Mouse (Mus musculus): ENCODE results near the gene Tap1.
"Not testable (repeated sequence)": the region's sequence is repeated elsewhere in the genome, so short reads cannot be mapped to it uniquely, and the experiment has no call there.

The Tap1 gene

DNA sequence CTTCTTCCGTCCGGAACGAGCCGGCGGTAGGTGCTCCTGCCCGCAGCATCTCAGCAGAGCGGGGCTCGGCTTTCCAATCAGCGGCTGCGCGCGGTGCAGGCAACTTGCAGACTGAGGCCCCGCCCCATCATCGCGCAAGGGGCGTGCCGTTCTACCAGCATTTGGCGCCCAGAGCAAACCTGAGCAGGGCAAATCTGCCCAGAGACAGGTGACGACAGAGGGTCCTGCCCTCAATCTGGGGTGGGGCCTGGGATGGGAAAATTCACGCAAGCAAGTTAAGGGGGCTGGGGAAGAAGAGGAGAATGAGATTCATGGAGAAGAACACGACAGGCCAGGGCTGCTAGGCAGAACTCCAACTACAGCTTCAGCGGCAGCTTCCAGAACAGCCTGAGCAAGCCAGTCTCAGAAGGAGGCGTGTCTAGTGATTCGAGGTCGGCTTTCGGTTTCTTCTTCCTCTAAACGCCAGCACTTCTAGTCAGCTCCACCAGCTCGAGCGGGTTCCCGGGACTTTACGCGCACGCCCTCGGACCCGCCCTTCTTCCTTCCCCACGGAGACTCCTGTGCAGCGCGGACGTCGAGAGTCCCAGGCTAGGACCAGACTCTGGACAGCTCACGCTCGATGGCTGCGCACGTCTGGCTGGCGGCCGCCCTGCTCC lies at the start of gene Tap1, which contains the start of gene Psmb9:
TSS of gene Tap1 (plus strand) at position 293 of the 656 bp plus-strand sequence.
TSS of gene Psmb9 (minus strand) at position 504 of the 656 bp plus-strand sequence.
- DNase-seq, result peak; percentile 100

DNA sequence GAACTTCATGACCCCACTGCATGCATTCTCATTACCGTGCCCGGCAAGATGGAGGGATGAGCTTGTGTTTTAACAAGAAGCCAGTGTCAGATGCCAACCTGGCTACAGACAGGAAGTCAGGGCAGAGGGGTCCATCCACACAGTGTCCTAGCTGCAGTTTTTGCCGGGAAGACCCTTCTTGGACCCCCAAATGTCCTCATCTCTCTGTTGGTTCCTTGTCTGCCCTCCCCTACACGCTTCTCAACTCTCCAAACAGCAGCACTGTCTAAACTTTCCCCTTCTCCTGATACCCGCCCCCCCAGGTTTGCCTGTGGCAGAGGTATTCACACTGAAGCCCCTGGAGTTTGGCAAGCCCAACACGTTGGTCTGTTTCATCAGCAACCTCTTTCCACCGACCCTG lies 49.8 kb upstream of the Tap1 start:
- peak; percentile 90 for DNase-seq

DNA sequence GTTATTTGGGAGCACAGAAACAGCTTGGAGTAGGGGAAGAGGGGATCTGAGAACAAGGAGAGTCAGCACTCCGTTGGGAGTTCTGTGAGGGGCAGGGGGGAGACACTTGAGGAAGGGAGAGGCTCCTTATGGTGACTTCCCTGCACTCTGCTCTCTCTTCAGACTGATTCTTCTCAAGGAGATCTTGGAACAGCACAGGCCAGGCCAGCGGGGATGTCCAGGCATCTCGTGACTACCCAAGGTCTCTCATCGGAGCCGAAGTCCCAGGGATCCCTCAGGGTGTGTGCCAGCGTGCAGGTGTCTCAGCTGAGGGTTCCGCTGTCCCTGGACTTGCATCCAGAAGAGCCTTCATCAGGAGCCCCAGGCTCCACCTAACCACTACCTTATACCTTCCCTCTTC lies 48.7 kb upstream of the Tap1 start:
- peak; percentile 91 for DNase-seq

DNA sequence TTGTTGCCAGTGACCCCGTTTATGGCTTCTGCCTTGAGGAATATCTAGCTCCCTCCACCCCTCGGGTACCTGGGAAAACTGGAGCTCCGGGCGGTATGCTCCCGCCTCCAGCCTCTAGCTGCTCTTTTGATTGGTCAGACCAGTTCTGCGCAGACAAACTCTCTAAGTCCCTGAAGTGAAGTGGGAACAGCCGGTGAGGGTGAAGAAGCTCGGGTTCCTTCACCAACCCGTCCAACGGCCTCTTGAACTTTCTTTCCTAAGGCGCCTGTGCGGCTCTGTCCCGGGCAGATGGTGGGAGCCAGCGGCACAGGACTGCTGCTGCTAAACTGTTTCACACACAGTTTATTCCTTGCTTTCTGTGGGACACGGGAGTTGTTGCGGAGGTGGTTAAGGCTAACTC lies 47.9 kb upstream of the Tap1 start:
- peak; percentile 96 for DNase-seq

DNA sequence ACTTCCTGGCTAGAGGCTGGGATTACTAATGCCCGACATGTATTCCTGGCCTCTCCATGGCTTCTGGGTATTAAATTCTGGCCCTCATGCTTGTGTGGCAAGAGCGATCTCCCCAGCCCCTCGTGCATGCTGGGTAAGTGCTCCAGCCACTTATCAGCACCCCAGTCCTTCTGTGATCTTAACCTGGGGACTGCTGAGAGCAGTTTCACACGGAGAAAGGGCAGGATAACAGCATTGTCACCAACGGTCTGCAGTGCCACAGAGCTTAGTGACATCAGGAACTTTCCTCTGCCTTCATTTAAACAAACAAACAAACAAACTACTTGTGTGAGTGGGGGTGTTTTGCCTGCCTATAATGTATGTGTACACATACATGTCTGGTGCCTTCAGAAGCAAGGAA lies 47.1 kb upstream of the Tap1 start:
- DNase-seq, result no peak

DNA sequence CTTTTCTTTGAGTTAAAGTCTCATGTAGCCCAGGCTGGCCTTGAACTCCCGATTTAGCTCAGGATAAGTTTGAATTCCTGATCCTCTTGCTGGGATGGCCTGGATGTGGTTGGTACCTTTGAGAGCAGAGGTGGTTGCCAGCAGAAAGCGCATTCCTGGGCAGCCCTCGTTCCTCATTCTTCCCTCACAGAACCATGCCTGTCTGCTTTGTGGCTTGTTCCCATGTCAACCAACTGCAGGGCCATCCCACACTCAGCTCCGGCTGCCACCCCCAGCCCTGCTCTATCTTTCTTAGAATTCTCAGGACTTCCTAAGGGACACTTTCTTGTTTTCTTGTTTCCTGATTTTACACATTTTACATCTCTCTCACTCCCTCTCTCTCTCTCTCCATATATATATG lies 45.9 kb upstream of the Tap1 start:
- DNase-seq, result peak; percentile 87

DNA sequence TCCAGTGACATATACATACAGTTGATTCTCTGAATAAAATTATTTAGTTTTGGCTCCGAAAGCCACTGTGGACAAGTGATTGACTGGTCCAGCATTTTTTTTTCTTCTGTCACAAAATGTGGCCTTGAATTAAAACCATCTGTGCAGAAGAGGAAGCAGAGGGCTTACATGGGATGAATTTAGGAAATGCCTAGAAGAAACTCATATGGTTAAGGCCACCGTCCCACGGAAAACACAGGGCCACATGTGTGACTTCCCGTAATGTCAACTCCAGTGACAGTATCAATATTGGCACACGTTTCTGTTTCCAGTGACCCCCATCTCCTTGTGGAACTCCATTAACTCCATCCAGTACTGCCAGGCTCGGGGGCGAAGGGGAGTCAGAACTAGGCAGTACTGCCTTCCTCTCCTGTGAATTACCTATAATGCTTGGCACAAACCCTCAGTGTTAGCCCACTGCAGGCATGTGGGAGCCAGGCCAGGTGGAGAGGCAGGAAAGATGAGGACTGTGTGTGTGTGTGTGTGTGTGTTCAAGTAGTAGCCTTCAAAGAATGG lies 44.8 kb upstream of the Tap1 start:
- DNase-seq, result peak; percentile 93

DNA sequence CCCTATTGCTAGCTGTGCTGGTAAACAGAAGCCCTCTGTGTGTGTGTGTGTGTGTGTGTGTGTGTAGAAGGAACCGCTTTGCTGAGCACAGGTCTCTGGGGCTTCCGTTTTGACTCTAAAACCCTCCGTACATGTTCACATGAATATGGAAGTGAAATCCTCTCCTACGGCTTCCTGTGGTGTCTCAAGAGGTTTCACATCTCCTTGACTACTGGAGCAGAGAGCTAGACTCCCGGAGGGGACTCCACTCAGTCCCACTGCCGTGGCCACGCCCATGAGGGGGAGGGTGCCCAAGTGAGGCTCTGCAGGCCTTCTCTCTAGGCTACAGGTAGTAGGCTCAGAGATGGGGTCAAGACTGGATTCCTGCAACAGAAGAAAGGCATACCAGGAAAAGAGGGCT lies 44.3 kb upstream of the Tap1 start, which contains the start of gene H2-DMb2:
TSS of gene H2-DMb2 (plus strand) at position 275 of the 400 bp plus-strand sequence.
- DNase-seq, result peak; percentile 99

DNA sequence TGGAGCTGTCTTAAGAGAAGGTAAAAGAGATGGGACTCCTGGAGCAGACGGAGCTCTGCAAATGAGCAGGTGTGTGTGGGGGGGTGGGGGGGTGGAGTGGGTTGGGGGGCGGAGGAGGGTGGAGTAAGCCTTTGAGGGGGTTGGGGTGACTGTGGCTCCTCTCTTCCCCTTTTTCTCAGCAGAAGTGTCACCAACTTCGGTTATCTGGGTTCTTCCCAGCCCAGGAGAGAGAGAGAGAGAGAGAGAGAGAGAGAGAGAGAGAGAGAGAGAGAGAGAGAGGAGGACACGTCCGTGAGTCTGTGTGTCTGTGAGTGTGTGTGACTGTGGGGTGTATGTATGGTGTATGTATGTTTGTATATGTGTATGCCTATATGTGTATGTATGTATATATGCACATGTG lies 43.9 kb upstream of the Tap1 start:
- DNase-seq, result no peak

DNA sequence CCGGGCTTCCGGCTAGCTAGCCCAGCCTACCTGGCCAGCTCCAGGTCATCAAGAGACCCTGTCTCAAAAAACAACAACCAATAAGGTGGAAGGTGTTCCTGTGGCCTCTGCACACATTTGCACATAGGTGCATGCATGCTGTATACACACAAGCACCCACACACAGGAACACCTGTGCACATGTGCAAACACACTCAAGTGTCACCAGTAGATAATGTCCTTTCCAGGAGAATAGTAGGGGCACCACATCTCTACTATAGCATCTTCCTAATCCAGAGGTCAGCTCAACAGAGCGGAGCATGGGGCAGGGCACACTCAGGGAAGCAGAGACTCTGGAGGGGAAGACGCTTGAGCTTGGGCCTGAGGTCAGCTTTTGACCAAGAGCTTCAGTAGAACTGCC lies 43.1 kb upstream of the Tap1 start:
- DNase-seq, result not testable (repeated sequence)

DNA sequence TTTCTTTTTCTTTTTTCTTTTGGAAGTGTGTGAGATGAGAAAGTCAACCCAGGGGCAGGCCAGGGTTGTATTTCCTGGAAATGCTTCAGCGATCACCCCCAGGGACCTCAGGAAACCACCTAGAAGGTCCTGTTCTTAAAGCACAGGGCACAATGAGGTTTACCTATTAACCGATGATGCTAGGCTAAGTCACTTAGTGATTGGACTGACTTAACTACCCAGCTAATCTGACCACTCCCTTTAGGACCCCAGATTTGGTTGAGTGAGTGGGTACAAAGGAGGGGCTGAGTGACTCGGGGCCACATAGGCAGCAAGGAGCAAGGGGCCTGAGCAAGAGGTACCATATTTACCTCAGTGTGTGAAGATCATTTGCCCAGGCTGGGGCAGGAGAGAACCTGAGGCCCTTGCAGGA lies 42.4 kb upstream of the Tap1 start:
- peak; percentile 91 for DNase-seq

DNA sequence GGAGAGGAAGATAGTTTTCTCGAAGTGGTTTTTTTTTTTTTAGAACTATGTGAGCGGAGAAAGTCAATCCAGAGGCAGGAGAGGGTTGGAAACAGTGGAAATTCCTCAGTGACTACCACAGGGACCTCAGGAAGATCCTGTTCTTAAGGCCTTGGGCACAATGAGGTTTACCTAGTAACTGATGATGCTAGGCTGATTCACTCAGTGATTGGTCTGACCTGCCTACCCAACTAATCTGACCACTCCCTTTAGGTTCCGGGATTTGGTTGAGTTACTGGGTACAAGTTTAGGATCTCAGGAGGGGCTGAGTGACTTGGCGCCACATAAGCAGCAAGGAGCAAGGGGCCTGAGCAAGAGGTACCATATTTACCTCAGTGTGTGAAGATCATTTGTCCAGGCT lies 34.4 kb upstream of the Tap1 start, which contains the start of gene H2-DMb1:
TSS of gene H2-DMb1 (plus strand) at position 150 of the 400 bp plus-strand sequence.
- peak; percentile 96 for DNase-seq

DNA sequence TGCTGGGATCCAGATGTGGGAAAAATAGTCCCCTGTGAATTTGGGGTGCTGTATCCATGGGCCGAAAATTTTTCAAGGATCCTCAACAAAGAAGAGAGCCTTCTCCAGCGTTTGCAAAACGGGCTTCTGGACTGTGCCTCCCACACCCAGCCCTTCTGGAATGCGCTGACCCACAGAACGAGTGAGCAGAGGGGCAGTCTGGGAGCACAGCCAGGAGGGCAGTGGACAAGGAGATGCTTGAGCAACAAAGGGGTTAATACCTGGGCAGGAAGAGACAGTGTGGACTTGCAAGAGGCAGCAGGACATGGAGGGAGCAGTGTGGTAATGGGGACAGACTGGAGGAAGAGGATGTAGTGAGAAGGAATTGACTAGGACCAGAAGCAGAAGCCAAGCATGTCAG lies 31.8 kb upstream of the Tap1 start:
- no peak for DNase-seq

DNA sequence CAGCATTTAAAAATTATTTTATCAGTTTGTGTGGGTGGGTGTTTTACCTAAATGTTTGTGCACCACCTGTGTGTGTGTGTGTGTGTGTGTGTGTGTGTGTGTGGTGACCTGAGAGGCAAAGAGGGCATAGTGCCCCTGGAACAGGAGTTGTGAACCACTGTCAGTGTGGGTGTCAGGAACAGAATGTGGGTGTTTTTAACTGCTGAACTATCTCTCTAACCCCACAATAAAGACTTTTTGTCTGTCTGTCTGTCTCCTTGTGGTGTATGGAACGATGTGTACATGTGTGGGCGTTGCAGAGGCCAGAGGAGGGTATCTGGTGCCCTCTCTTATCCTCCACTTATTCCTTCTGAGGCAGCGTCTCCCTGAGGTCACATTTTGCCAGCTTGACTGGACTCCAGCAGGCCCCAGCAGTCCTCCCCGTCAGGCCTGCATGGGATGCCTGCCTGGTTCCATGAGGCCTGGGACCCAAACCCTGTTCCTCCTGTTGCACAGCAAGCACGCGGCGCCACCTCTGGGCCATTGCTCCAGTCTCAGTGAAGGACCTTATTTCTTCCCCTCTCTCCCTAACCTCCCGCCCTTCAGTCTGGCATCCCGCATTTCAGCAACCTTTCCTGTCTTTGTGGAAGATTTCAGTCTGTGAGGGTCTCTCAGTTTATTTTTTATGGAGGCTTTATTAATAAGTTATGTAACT lies 23.0 kb upstream of the Tap1 start:
- DNase-seq, result no peak

DNA sequence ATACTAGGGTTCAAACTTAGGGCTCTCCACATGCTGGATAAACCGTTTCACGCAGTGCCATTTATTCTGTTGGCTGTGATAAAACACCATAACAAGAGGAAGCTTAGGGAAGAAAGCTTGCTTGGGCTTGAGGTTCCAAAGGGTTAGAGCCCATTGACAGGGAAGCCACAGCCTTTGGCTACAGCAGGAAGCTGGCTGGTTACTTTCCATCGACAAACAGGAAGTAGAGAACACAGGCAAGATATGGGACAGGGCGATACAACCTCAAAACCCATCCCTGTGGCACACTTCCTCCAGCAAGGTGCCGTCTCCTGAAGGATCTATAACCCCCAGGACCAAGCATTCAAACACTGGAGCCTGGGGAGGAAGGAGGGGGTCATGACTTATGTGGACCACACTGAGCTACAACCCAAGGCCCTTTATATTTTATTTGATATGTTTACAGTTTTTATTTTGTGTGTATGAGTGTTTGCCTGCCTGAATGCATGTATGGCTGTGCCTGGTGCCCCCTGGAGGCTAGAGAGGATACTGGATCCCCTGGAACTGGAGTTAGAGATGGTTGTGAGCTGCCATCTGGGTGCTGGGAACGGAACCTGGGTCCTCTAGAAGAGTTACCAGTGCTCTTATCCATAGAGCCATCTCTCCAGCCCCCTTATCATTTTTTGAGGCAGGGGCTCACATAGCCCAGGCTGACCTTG lies 22.2 kb upstream of the Tap1 start:
- no peak for DNase-seq

DNA sequence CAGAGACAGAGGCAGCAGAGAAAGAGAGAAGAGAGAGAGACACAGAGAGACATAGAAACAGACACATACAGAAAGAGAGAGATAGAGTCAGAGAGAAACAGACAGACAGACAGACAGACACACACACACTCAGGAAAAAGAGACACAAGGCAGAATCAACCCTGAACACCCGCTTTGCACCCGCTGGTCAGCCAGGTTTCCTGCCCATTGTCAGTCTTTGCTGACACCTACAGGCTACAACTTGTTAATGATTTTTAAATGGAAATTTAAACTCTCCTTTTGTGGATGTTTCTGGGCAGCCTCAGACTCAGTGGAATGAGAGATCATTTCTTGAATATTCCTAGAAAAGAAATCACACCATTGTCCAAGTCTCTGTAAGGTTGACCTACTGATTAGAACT lies 18.1 kb upstream of the Tap1 start:
- no peak for DNase-seq

DNA sequence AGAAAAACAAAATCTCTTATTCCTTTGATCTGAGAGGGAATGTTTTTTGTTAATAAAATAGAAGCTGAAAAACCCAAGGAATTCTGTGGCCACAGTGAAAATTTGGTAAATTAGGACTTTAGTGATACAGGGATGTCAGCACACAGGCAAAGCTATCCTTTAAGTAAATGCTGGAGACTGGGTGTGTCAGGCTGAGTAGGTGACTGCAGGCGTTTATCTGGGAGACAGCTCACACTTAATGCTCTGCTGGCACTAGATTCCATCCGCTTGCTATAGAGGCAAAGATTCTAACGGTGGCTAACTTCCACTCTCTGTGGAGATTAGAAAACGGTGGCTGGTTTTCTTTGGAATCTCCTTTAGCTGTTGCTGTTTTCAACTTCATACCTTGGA lies 16.9 kb upstream of the Tap1 start:
- no peak for DNase-seq

DNA sequence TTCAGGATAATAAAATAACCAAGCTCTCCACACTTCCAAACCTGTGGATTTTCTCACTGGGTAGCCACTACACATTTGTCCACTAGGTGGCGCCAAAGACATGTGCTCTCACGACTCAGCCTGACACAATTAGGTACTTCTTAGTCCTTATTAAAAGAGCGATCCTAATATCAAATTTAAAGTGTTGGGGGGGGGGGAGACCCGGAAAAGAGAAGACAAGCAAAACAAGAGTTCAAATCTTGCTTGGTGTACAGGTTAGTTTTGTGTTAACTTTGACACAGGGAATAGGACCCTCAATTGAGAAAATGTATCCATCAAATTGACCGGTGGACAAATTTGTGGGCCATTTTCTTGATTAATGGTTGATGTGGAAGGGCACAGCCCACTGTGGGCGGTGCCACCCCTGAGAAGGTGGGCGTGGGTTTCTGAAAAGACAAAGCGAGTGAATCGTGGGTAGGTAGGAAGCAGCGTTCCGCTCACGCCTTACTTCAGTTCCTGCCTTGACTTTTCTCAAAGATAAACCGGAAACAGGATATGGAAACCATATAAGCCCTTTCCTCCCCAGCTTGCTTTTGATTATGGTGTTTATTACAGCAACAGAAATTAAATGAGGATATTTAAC lies 16.4 kb upstream of the Tap1 start:
- peak; percentile 96 for DNase-seq

DNA sequence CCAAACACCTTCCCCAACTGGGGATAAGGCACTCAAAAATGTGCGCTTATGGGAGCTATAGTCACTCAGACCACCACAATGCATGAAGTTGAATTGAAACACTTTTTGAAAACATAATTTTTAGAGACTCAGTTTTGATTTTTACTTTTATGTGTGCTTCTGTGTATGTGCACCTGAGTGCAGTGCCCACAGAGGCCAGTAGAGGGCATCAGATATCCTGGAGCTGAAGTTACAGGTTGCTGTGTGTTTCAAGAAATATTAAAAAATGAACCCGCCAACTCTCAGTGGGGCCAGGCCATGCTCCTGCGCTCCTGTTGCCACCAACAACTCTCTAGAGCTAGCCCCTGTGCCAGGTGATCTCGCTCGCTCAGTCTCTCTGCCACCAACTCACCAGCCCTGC lies 14.8 kb upstream of the Tap1 start:
- DNase-seq, result no peak

DNA sequence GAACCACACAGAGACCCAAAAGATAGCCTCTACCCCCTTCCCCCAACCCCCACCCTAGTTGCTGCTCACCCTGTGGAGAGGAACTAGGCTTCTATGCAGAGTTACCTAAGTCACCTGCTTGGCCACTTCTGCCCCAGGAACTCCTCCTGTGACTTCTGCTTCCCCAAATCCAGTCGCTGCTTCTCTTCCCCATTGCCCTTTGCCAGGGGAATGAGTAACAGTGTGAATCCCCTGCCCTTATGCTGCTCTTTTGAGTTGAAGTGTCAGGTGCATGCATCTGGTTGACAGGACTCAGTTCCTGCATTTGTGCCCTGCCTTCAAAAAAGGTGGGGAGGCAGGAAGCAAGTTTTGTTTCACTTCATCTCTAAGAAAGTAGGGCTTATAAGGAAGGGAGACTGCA lies 13.3 kb upstream of the Tap1 start:
- DNase-seq, result no peak

DNA sequence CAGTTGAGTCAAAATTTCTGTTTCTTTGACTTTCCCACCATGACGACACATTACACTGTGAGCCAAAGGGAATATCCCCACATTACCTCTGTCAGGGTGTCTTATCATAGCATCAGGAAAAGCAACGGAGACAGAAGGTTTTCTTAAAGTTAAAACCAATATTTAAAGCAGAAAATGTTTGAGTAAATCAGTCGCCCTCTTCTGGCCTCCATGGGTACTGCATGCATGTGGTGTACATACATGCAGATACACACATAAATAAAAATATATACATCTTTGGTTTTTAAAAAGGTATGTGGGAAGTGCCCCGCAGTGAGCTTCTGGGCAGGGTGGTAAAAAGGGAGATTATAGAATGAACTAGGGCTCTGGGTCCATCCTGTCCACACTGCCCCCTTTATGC lies 10.2 kb upstream of the Tap1 start:
- no peak for DNase-seq

DNA sequence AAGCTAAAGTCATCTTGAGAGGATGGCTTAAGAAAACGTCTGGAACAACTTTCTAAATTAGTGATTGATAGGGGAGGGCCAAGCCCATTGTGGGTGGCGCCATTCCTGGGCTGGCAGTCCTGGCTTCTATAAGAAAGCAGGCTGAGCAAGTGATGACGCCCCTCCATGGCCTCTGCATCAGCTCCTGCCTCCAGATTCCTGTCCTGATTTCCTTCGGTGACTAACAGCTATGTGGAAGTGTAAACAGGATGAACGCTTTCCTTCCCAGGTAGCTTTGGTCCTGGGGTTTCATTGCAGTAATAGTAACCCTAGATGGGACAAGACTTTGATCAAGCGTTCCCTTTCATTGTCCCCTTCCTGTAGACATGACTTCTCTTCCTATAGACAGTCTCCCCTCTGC lies 8.3 kb upstream of the Tap1 start:
- no peak for DNase-seq
